Mouse (Mus musculus) lung, postnatal 14 days (tissue): ENCODE results near the gene Rhox3a2.
"Not testable (repeated sequence)": the region's sequence is repeated elsewhere in the genome, so short reads cannot be mapped to it uniquely, and the experiment has no call there.

Experiments
- DNase-seq: peaks from one replicate; pipeline ENCODE4 v3.0.0; 2021

Gene Rhox3a2

DNA sequence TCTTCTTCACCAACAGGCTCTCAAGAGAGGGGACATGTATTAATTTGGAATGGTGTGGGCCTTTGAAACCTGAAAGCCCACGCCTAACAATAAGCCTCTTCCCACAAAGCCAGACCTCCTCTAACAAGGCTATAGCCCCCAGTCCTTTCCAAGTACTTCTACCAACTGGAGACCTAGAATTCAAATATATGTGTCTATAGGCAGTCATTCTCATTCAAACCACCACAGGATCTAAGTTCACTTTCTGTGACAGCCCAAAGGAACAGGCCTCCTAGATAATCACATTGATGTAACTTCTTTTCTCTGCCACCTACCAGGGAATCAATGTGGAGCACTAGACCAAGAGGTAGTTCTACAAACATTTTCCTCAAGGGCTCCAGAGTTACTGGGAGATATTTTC, at the start of gene Rhox3a2:
Gene Rhox3a2, plus strand, starts transcription at position 301 of the 400 bp plus-strand sequence.
- not testable (repeated sequence) for DNase-seq

GRCm38 (mm10) chrX:37390548-37390947, 10.7 kb downstream of the Rhox3a2 start, which contains the start of gene Rhox4a2:
Rhox4a2 (plus strand) TSS chrX:37390848.
- not testable (repeated sequence) for DNase-seq

DNA sequence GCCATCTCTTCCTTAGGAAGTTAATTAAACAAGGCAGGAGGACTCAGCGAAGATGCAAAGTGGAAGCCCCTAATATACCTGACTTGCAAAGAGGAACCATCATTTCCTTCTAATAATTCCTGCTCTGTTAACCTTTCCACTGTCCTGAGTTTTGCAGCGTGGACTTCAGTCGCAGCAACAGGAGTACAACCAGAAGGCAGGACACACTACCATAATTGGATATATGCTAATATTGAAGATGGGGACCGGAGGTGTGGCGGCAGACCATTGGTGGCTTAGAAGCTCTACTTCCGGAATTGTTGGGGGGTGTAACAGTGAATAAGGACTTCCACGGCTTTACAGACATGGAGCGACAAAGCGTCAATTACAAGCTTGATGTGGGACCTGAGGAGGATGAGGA, 31.9 kb downstream of the Rhox3a2 start, which contains the start of gene Rhox2b:
Gene Rhox2b, plus strand, starts transcription at position 301 of the 400 bp plus-strand sequence.
- not testable (repeated sequence) for DNase-seq

- DNase-seq, result not testable (repeated sequence)
Measured at GRCm38 (mm10) chrX:37432194-37432593, 52.4 kb downstream of the Rhox3a2 start, which contains the start of gene Rhox4b. Rhox4b (plus strand) TSS chrX:37432494.
